Mouse (Mus musculus) CH12.LX (cell line): ENCODE data around the gene Cit.

Experiments
- CHD1 ChIP-seq: IDR thresholded peaks from 2 replicates; pipeline ENCODE4 v1.6.1; 2012; ENCODE audit warnings: low read depth, low read length, improper control_type of control experiment, inconsistent platforms
- CHD2 ChIP-seq: IDR thresholded peaks from 2 replicates; pipeline ENCODE4 v1.6.1; 2011; ENCODE audit warnings: low read length, improper control_type of control experiment
- CTCF ChIP-seq, 2 experiments: IDR thresholded peaks in 1 of 2; conservative IDR thresholded peaks in 1 of 2; 2 replicates each; pipeline ENCODE4 v1.5.1; 2011 to 2012; ENCODE audit warnings: low read depth in 2 of 2, low read length in 2 of 2, improper control_type of control experiment in 1 of 2, inconsistent platforms in 1 of 2, mild to moderate bottlenecking in 1 of 2, moderate library complexity in 1 of 2
- ELF1 ChIP-seq: IDR thresholded peaks from 2 replicates; pipeline ENCODE4 v1.6.1; 2014; ENCODE audit warnings: low read depth, mild to moderate bottlenecking, inconsistent platforms, low read length, improper control_type of control experiment
- EP300 ChIP-seq: IDR thresholded peaks from 2 replicates; pipeline ENCODE4 v1.6.1; 2011; ENCODE audit warnings: low read length, improper control_type of control experiment
- HCFC1 ChIP-seq: IDR thresholded peaks from 2 replicates; pipeline ENCODE4 v1.6.1; 2012; ENCODE audit warnings: low read depth, mild to moderate bottlenecking, inconsistent platforms, low read length, improper control_type of control experiment
- MAZ ChIP-seq: IDR thresholded peaks from 2 replicates; pipeline ENCODE4 v1.6.1; 2012; ENCODE audit warnings: low read depth, mild to moderate bottlenecking, inconsistent platforms, low read length, improper control_type of control experiment, moderate library complexity
- MXI1 ChIP-seq: IDR thresholded peaks from 2 replicates; pipeline ENCODE4 v1.6.1; 2011; ENCODE audit warnings: mild to moderate bottlenecking, low read depth, low read length, improper control_type of control experiment
- POLR2A ChIP-seq: IDR thresholded peaks from 2 replicates; pipeline ENCODE4 v1.6.1; 2011; ENCODE audit warnings: low read depth, mild to moderate bottlenecking, improper control_type of control experiment, low read length
- RCOR1 ChIP-seq: conservative IDR thresholded peaks from 2 replicates; pipeline ENCODE4 v1.6.1; 2012; ENCODE audit warnings: low read depth, mild to moderate bottlenecking, inconsistent platforms, low read length, improper control_type of control experiment
- SMC3 ChIP-seq: IDR thresholded peaks from 2 replicates; pipeline ENCODE4 v1.6.1; 2011; ENCODE audit warnings: low read depth, low read length, improper control_type of control experiment
- USF2 ChIP-seq: conservative IDR thresholded peaks from 2 replicates; pipeline ENCODE4 v1.6.1; 2011; ENCODE audit warnings: low read depth, low read length, improper control_type of control experiment
- ZKSCAN1 ChIP-seq: IDR thresholded peaks from 2 replicates; pipeline ENCODE4 v1.6.1; 2012; ENCODE audit warnings: low read depth, inconsistent platforms, low read length, improper control_type of control experiment, borderline replicate concordance

- TF ChIP-seq POLR2A, result no peak
- no peak for TF ChIP-seq CTCF (conservative IDR thresholded peaks at IDR 0.05 in 1 of 2, IDR thresholded peaks at IDR 0.05 in 1 of 2; ENCODE audit: low read depth in 2 of 2, low read length in 2 of 2)
- TF ChIP-seq EP300, result no peak
- no peak for TF ChIP-seq USF2
- no peak for TF ChIP-seq HCFC1
- no peak for TF ChIP-seq MXI1
- no peak for TF ChIP-seq SMC3
- TF ChIP-seq CHD1, result no peak
- TF ChIP-seq ZKSCAN1, result no peak
- no peak for TF ChIP-seq MAZ
- TF ChIP-seq CHD2, result no peak
- TF ChIP-seq RCOR1, result no peak
- TF ChIP-seq ELF1, result no peak
Measured at GRCm38 (mm10) chr5:115942389-115942788, 97.3 kb downstream of the Cit start.
